Mouse (Mus musculus): ENCODE measurements at regions not wholly inside any gene's neighbourhood (a gene's known extent, or its start where the extent isn't known, plus 50 kb on each side); places are given as distances from the start of the nearest gene placed in this dataset.

- WGBS: 51% methylated on average over 4 of the region's 4 CpGs
Measured at GRCm38 (mm10) chr16:29725563-29725962, 146.4 kb downstream of the Opa1 start.

GRCm38 (mm10) chr16:29727397-29727796 lies 148.3 kb downstream of the Opa1 start:
- Histone ChIP-seq H3K4me1 (ENCODE audit: control insufficient read depth, insufficient read depth, low read length) (peaks cover 10% of the 10 kb centered on the region), H3K27ac (ENCODE audit: insufficient read depth, low read depth, low read length) (no peak overlapping the region), H3K4me3 (ENCODE audit: insufficient read depth, low read depth, low read length) (no peak overlapping the region)
- TF ChIP-seq POLR2A (IDR thresholded peaks at IDR 0.05; ENCODE audit: insufficient read depth, low read depth, low read length) (no peak), CTCF (IDR thresholded peaks at IDR 0.05; ENCODE audit: insufficient read depth, low read depth, low read length) (no peak)
- WGBS: 91% methylated on average over 7 of the region's 7 CpGs

More at GRCm38 (mm10) chr16:29725563-29725962, 146.4 kb downstream of the Opa1 start:
- Histone ChIP-seq H3K4me1 (ENCODE audit: control insufficient read depth, insufficient read depth, low read length) (peaks cover 15% of the 10 kb centered on the region), H3K27ac (ENCODE audit: insufficient read depth, low read depth, low read length) (no peak overlapping the region), H3K4me3 (ENCODE audit: insufficient read depth, low read depth, low read length) (no peak overlapping the region)
- no peak for TF ChIP-seq POLR2A (IDR thresholded peaks at IDR 0.05; ENCODE audit: insufficient read depth, low read depth, low read length)
- no peak for TF ChIP-seq CTCF (IDR thresholded peaks at IDR 0.05; ENCODE audit: insufficient read depth, low read depth, low read length)

GRCm38 (mm10) chr16:29728769-29729481 lies 149.8 kb downstream of the Opa1 start:
- peak; percentile 89 for TF ChIP-seq CTCF (IDR thresholded peaks at IDR 0.05; ENCODE audit: insufficient read depth, low read depth, low read length)
- TF ChIP-seq POLR2A (IDR thresholded peaks at IDR 0.05; ENCODE audit: insufficient read depth, low read depth, low read length): no peak
- no peak overlapping the region for H3K4me3 ChIP-seq (ENCODE audit: insufficient read depth, low read depth, low read length)
- 24% methylated on average over 10 of the region's 10 CpGs for WGBS
- no peak overlapping the region for H3K27ac ChIP-seq (ENCODE audit: insufficient read depth, low read depth, low read length)
- H3K4me1 ChIP-seq (ENCODE audit: control insufficient read depth, insufficient read depth, low read length): peaks cover 10% of the 10 kb centered on the region

- H3K4me1 ChIP-seq (ENCODE audit: control insufficient read depth, insufficient read depth, low read length): peaks cover 12% of the 10 kb centered on the region
Measured at GRCm38 (mm10) chr16:29730010-29730409, 150.9 kb downstream of the Opa1 start.

GRCm38 (mm10) chr16:29732889-29733288 lies 153.8 kb downstream of the Opa1 start:
- WGBS: 65% methylated on average over 1 of the region's 1 CpGs
- Histone ChIP-seq H3K27ac (ENCODE audit: insufficient read depth, low read depth, low read length) (no peak overlapping the region), H3K4me3 (ENCODE audit: insufficient read depth, low read depth, low read length) (no peak overlapping the region), H3K4me1 (ENCODE audit: control insufficient read depth, insufficient read depth, low read length) (peaks cover 11% of the 10 kb centered on the region)
- TF ChIP-seq POLR2A (IDR thresholded peaks at IDR 0.05; ENCODE audit: insufficient read depth, low read depth, low read length) (no peak), CTCF (IDR thresholded peaks at IDR 0.05; ENCODE audit: insufficient read depth, low read depth, low read length) (no peak)

More at GRCm38 (mm10) chr16:29730010-29730409, 150.9 kb downstream of the Opa1 start:
- 80% methylated on average over 5 of the region's 5 CpGs for WGBS
- TF ChIP-seq CTCF (IDR thresholded peaks at IDR 0.05; ENCODE audit: insufficient read depth, low read depth, low read length) (no peak), POLR2A (IDR thresholded peaks at IDR 0.05; ENCODE audit: insufficient read depth, low read depth, low read length) (no peak)
- H3K27ac ChIP-seq (ENCODE audit: insufficient read depth, low read depth, low read length): no peak overlapping the region
- H3K4me3 ChIP-seq (ENCODE audit: insufficient read depth, low read depth, low read length): no peak overlapping the region

- Histone ChIP-seq H3K4me1 (ENCODE audit: control insufficient read depth, insufficient read depth, low read length) (peaks cover 11% of the 10 kb centered on the region), H3K27ac (ENCODE audit: insufficient read depth, low read depth, low read length) (no peak overlapping the region), H3K4me3 (ENCODE audit: insufficient read depth, low read depth, low read length) (no peak overlapping the region)
- 87% methylated on average over 10 of the region's 10 CpGs for WGBS
- TF ChIP-seq POLR2A (IDR thresholded peaks at IDR 0.05; ENCODE audit: insufficient read depth, low read depth, low read length) (no peak), CTCF (IDR thresholded peaks at IDR 0.05; ENCODE audit: insufficient read depth, low read depth, low read length) (no peak)
Measured at GRCm38 (mm10) chr16:29733847-29734246, 154.7 kb downstream of the Opa1 start.

- WGBS: 5% methylated on average over 1 of the region's 1 CpGs
- Histone ChIP-seq H3K4me3 (ENCODE audit: insufficient read depth, low read depth, low read length) (no peak overlapping the region), H3K27ac (ENCODE audit: insufficient read depth, low read depth, low read length) (no peak overlapping the region), H3K4me1 (ENCODE audit: control insufficient read depth, insufficient read depth, low read length) (peaks cover 11% of the 10 kb centered on the region)
- TF ChIP-seq CTCF (IDR thresholded peaks at IDR 0.05; ENCODE audit: insufficient read depth, low read depth, low read length): peak; percentile 38; the same call in 1 of the 2 replicates
- TF ChIP-seq POLR2A (IDR thresholded peaks at IDR 0.05; ENCODE audit: insufficient read depth, low read depth, low read length): no peak
Measured at GRCm38 (mm10) chr16:29734324-29734723, 155.2 kb downstream of the Opa1 start.

GRCm38 (mm10) chr16:29734738-29735250 lies 155.7 kb downstream of the Opa1 start:
- no peak overlapping the region for H3K4me3 ChIP-seq (ENCODE audit: insufficient read depth, low read depth, low read length)
- H3K27ac ChIP-seq (ENCODE audit: insufficient read depth, low read depth, low read length): no peak overlapping the region
- TF ChIP-seq POLR2A (IDR thresholded peaks at IDR 0.05; ENCODE audit: insufficient read depth, low read depth, low read length) (no peak), CTCF (IDR thresholded peaks at IDR 0.05; ENCODE audit: insufficient read depth, low read depth, low read length) (no peak)
- 23% methylated on average over 12 of the region's 12 CpGs for WGBS
- H3K4me1 ChIP-seq (ENCODE audit: control insufficient read depth, insufficient read depth, low read length): peaks cover 11% of the 10 kb centered on the region

- H3K4me3 ChIP-seq (ENCODE audit: insufficient read depth, low read depth, low read length): no peak overlapping the region
- no peak overlapping the region for H3K27ac ChIP-seq (ENCODE audit: insufficient read depth, low read depth, low read length)
- WGBS: 61% methylated on average over 12 of the region's 12 CpGs
- TF ChIP-seq CTCF (IDR thresholded peaks at IDR 0.05; ENCODE audit: insufficient read depth, low read depth, low read length): no peak
- no peak for TF ChIP-seq POLR2A (IDR thresholded peaks at IDR 0.05; ENCODE audit: insufficient read depth, low read depth, low read length)
- H3K4me1 ChIP-seq (ENCODE audit: control insufficient read depth, insufficient read depth, low read length): peaks cover 11% of the 10 kb centered on the region
Measured at GRCm38 (mm10) chr16:29735371-29736008, 156.4 kb downstream of the Opa1 start.
